Mouse (Mus musculus) embryonic fibroblast, embryonic 13.5 days (primary cell): ENCODE measurements around the gene Phospho1. TPM values are rescaled to one million over a fixed set of nuclear protein-coding genes. Genes with fewer than 3 reads are reported as not detected.

ENCODE experiments used
- H3K27ac ChIP-seq: 2 replicates; pipeline ENCODE4 v1.5.1; 2012; ENCODE audit warnings: low read length, control low read depth, inconsistent platforms; ENCODE audit not compliant: insufficient read depth
- H3K4me1 ChIP-seq: 2 replicates; pipeline ENCODE4 v1.6.1; 2011; ENCODE audit warnings: low read length; ENCODE audit not compliant: control insufficient read depth, insufficient read depth
- H3K4me3 ChIP-seq: 2 replicates; pipeline ENCODE4 v1.5.1; 2011; ENCODE audit warnings: mild to moderate bottlenecking, control low read depth, low read length; ENCODE audit not compliant: insufficient read depth
- CTCF ChIP-seq: IDR thresholded peaks from 2 replicates; pipeline ENCODE4 v1.5.1; 2011; ENCODE audit warnings: mild to moderate bottlenecking, control low read depth, low read length, moderate library complexity, borderline replicate concordance; ENCODE audit not compliant: insufficient read depth
- POLR2A ChIP-seq: IDR thresholded peaks from 2 replicates; pipeline ENCODE4 v1.6.1; 2011; ENCODE audit warnings: low read depth, mild to moderate bottlenecking, control low read depth, low read length, moderate library complexity
- polyA plus RNA-seq: library from polyadenylated mRNA; stranded (reverse); fragments of >200 nt; gene quantifications from 2 replicates; pipeline ENCODE4 v1.2.4, GENCODE M21; 2011; ENCODE audit warnings: low read depth; ENCODE audit not compliant: missing spikeins, insufficient read length

Phospho1 gene
- polyA plus RNA-seq, 1 experiment, result 5.5 TPM

DNA sequence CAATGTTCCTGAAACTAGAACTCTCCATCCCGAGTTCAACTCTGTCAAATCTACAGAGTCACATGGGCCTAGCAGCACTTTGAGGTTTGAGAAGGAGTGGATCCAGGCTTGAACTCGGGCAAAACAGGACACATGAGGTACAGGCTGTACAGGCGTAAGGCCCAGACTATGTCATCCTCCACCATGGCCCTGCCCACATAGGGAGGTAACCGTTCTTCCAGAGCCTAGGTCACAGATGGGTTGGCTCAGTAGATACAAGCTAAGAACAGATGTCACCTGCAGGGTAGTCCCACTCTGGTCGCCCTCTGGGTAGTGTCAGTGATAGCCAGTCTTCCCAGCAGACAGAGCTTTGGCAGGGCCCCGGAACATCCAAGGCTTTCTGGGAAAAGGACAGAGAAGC lies 37.8 kb upstream of the Phospho1 start:
- TF ChIP-seq POLR2A (no peak), CTCF (no peak)
- Histone ChIP-seq H3K4me3 (no peak overlapping the region), H3K4me1 (no peaks in the 10 kb centered on the region), H3K27ac (no peak overlapping the region)

DNA sequence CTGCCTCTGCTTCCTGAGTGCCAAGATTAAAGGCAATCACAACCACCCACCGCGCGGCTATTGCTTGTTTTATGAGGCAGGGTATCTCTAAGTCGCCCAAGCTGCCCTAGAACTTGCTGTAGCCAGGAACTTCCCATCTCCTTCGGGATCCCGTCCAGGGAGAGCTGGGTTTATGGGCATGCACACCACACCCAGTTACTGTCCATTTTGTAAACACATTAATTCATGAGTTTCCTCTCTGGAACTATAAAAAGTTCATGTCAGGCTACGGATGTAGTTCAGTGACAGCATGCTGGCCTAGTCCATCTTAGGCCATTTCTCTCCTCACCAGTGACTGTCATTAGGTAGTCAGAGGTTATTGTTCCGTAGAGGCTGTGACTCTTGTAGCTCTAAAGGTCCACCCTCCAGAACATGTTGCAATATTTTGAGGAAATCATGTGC lies 34.8 kb upstream of the Phospho1 start:
- TF ChIP-seq CTCF (no peak), POLR2A (no peak)
- no peak overlapping the region for H3K27ac ChIP-seq
- H3K4me1 ChIP-seq, result no peaks in the 10 kb centered on the region
- no peak overlapping the region for H3K4me3 ChIP-seq

DNA sequence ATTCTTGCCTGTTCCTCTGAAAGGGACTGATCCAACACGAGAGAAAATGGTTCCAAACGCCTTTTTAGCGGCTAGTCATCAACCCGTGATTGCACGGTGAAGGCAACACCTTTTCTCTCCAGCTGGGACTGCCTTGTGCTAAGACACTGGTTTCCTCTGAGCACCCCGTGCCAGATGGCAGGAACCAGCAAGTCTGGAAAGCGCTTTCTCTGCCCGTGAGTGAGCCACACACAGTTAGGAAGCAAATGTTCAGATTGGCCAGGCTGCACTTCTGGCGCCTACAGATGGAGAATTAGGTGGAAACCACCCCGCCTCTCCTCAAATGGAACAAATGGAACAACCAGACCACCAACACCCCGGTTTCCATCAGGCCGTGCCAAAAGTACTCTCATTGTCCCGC lies 32.5 kb upstream of the Phospho1 start:
- Histone ChIP-seq H3K4me3 (no peak overlapping the region), H3K4me1 (no peaks in the 10 kb centered on the region), H3K27ac (no peak overlapping the region)
- TF ChIP-seq CTCF (no peak), POLR2A (no peak)

GRCm38 (mm10) chr11:95792950-95793509 lies 31.3 kb upstream of the Phospho1 start:
- TF ChIP-seq POLR2A, result no peak
- TF ChIP-seq CTCF, result no peak
- H3K27ac ChIP-seq, result no peak overlapping the region

DNA sequence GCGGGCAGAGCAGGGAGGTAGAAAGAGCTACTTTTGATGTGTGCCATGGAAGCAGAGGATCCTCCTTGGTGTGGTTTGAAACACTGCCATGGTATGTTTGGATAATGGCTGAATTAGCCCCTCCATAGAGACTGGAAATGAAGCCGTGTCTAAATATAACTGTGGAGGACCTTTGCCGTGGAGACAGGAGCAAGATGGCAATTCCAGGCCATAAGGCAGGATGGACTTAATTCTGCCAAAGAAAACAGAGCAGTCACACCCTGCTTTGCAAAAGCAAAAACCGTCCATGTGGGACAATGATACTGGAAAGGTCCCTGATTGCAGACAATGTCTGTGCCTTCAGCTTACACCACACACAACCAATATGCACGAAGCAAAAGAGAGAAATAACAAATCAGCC lies 30.1 kb upstream of the Phospho1 start:
- TF ChIP-seq CTCF, result no peak
- TF ChIP-seq POLR2A, result no peak

More at GRCm38 (mm10) chr11:95792950-95793509, 31.3 kb upstream of the Phospho1 start:
- no peak overlapping the region for H3K4me3 ChIP-seq
- H3K4me1 ChIP-seq, result no peaks in the 10 kb centered on the region

DNA sequence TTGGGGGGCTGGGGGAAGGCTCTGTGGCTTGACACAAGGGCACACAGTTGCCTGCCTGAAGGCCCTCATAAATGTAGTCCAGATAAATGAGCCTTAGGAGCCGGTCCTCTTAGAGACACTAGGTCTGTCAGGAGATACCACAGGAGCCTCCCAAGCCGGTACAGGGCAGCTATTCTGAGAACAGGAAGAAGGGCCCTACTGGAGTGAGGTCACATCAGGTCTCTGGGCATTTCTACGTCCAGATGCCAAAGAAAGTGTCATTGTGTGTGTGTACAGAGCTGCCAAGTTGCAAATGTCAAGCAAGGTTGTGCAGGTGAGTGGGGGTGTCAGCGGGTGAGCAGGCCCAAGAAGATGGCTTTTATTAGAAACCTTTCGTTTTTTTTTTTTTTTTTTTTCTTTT lies 28.7 kb upstream of the Phospho1 start:
- Histone ChIP-seq H3K27ac (no peak overlapping the region), H3K4me1 (no peaks in the 10 kb centered on the region), H3K4me3 (no peak overlapping the region)
- TF ChIP-seq CTCF, result no peak
- TF ChIP-seq POLR2A, result no peak

More for the DNA sequence above, 30.1 kb upstream of the Phospho1 start:
- Histone ChIP-seq H3K27ac (no peak overlapping the region), H3K4me1 (no peaks in the 10 kb centered on the region), H3K4me3 (no peak overlapping the region)

DNA sequence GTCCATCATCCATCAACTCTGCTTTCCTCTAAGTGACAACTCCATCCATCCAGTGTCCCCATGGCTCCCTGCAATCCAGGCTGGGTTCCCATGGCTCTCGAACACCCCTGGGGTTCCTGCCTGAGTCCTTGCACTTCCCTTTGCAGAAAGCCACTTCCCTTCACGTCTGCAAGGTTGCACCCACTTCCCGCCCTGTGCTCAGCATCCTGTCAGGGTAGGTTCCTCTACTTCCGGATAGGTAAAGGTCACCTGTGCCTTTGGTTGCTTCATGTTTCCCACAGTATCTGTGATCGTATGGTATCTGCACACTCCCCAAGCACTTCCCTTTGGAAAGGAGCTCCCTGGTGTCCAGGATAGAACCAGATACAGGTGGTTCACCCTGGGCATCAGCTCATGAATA lies 19.3 kb upstream of the Phospho1 start:
- Histone ChIP-seq H3K4me3 (no peak overlapping the region), H3K4me1 (no peaks in the 10 kb centered on the region), H3K27ac (no peak overlapping the region)
- TF ChIP-seq CTCF (no peak), POLR2A (no peak)

GRCm38 (mm10) chr11:95805527-95805926 lies 18.8 kb upstream of the Phospho1 start:
- Histone ChIP-seq H3K4me3 (no peak overlapping the region), H3K27ac (no peak overlapping the region), H3K4me1 (no peaks in the 10 kb centered on the region)
- TF ChIP-seq CTCF (no peak), POLR2A (no peak)

- no peak overlapping the region for H3K27ac ChIP-seq
- no peak overlapping the region for H3K4me3 ChIP-seq
- H3K4me1 ChIP-seq, result no peaks in the 10 kb centered on the region
- TF ChIP-seq POLR2A (no peak), CTCF (no peak)
These were observed 16.4 kb upstream of the Phospho1 start for GRCm38 (mm10) chr11:95807884-95808283.

- Histone ChIP-seq H3K4me1 (no peaks in the 10 kb centered on the region), H3K4me3 (no peak overlapping the region), H3K27ac (no peak overlapping the region)
- TF ChIP-seq POLR2A (no peak), CTCF (no peak)
These were observed 15.8 kb upstream of the Phospho1 start for GRCm38 (mm10) chr11:95808448-95809011.
